Mouse (Mus musculus): ENCODE measurements around the gene Iqcn. TPM values are rescaled to one million over a fixed set of nuclear protein-coding genes. Genes with fewer than 3 reads are reported as not detected.
A peak's percentile ranks its signal among the peaks of the same experiment; 100 is the strongest.

Gene Iqcn
- polyA plus RNA-seq, 1 experiment from 2014 or later = 0.05 TPM

- peak within 1 kb of the TSS; percentile 88 for H3K4me2 ChIP-seq (ENCODE audit: low read length)
- 5% methylated on average over 14 of the region's 14 CpGs for WGBS
- H3K9me3 ChIP-seq (ENCODE audit: control insufficient read depth, low read length) = no peaks in the 10 kb centered on the region
- peaks cover 24% of the 10 kb centered on the region for H3K4me1 ChIP-seq (ENCODE audit: control insufficient read depth, insufficient read depth, low read length)
- 0 out of 2 replicates have a peak, but pooled peaks cover 5% of the 10 kb centered on the region for H3K36me3 ChIP-seq (ENCODE audit: control insufficient read depth, insufficient read depth, low read length)
- H3K27ac ChIP-seq (replicated peaks; ENCODE audit: low read depth, low read length) = peak within 1 kb of the TSS; percentile 71
- ATAC-seq (ENCODE audit: low FRiP score, low TSS enrichment) (peak; percentile 35), DNase-seq (peak; percentile 57)
- peak within 1 kb of the TSS; percentile 72 for H3K4me3 ChIP-seq (replicated peaks; ENCODE audit: low read depth, low read length)
- H3K27me3 ChIP-seq (ENCODE audit: control insufficient read depth, insufficient read depth, low read length) = no peaks in the 10 kb centered on the region
- peak within 1 kb of the TSS; percentile 79 for H3K9ac ChIP-seq (replicated peaks; ENCODE audit: low read length)
Observed at GRCm38 (mm10) chr8:70660273-70660725, 43.0 kb upstream of the Iqcn start, which contains the start of gene Pgpep1. Gene Pgpep1 (minus strand): TSS chr8:70660388.

DNA sequence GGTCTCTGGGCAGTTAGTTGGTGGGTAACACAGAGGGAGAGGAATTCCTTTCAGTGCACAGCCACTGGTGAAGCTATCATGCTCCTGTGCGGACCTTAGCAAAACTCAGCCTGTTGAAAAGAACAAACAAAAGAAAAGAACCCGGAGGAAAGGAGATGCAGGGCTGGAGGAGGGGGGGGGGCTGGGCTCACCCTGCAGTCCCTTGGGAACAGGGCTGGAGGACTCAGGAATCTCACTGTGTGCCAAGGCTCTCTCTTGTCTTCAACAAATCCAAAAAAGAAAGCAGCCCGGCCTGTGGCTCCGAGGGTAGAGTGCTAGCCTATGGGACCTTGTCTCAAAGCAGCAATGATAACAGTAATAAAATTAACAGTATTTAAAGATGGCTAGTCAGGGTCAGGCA is 39.6 kb upstream of the Iqcn start:
- ATAC-seq (ENCODE audit: low FRiP score, low TSS enrichment) = no peak
- 38% methylated on average over 4 of the region's 4 CpGs for WGBS

DNA sequence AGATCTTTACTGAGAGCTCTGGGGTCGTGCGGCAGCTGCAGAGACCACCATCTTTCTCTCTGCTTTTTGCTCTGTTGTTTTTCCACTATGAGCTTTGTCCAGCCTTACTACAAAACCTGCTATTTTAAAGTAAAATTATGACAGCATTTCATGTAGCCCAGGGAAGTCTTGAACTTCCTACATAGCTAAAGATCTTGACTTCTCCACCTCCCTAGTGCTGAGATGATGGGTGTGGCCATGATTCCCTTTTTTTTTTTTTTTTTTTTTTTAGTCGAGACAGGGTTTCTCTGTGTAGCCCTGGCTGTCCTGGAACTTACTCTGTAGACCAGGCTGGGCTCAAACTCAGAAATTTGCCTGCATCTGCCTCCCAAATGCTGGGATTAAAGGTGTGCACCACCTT is 38.6 kb upstream of the Iqcn start:
- 0 out of 2 replicates have a peak, but pooled peaks cover 5% of the 10 kb centered on the region for H3K4me1 ChIP-seq (ENCODE audit: control insufficient read depth, insufficient read depth, low read length)
- no peak overlapping the region for H3K4me3 ChIP-seq (replicated peaks; ENCODE audit: low read depth, low read length)
- DNase-seq (no peak), ATAC-seq (ENCODE audit: low FRiP score, low TSS enrichment) (no peak)
- no peaks in the 10 kb centered on the region for H3K9me3 ChIP-seq (ENCODE audit: control insufficient read depth, low read length)
- H3K27me3 ChIP-seq (ENCODE audit: control insufficient read depth, insufficient read depth, low read length) = no peaks in the 10 kb centered on the region
- 80% methylated on average over 3 of the region's 3 CpGs for WGBS
- H3K36me3 ChIP-seq (ENCODE audit: control insufficient read depth, insufficient read depth, low read length) = no peaks in the 10 kb centered on the region
- no peak overlapping the region for H3K27ac ChIP-seq (replicated peaks; ENCODE audit: low read depth, low read length)
- H3K9ac ChIP-seq (replicated peaks; ENCODE audit: low read length) = no peak overlapping the region
- H3K4me2 ChIP-seq (ENCODE audit: low read length) = no peak overlapping the region

More for the DNA sequence above, 39.6 kb upstream of the Iqcn start:
- Histone ChIP-seq H3K36me3 (ENCODE audit: control insufficient read depth, insufficient read depth, low read length) (no peaks in the 10 kb centered on the region), H3K4me1 (ENCODE audit: control insufficient read depth, insufficient read depth, low read length) (peaks cover 10% of the 10 kb centered on the region), H3K4me3 (replicated peaks; ENCODE audit: low read depth, low read length) (no peak overlapping the region), H3K4me2 (ENCODE audit: low read length) (no peak overlapping the region), H3K9me3 (ENCODE audit: control insufficient read depth, low read length) (no peaks in the 10 kb centered on the region), H3K9ac (replicated peaks; ENCODE audit: low read length) (no peak overlapping the region), H3K27ac (replicated peaks; ENCODE audit: low read depth, low read length) (peak overlapping the region; percentile 6; the same call in 1 of the 2 replicates), H3K27me3 (ENCODE audit: control insufficient read depth, insufficient read depth, low read length) (no peaks in the 10 kb centered on the region)
- DNase-seq = peak; percentile 52

GRCm38 (mm10) chr8:70665599-70665998 is 37.7 kb upstream of the Iqcn start:
- Histone ChIP-seq H3K9me3 (ENCODE audit: control insufficient read depth, low read length) (no peaks in the 10 kb centered on the region), H3K9ac (replicated peaks; ENCODE audit: low read length) (no peak overlapping the region), H3K27me3 (ENCODE audit: control insufficient read depth, insufficient read depth, low read length) (no peaks in the 10 kb centered on the region), H3K36me3 (ENCODE audit: control insufficient read depth, insufficient read depth, low read length) (no peaks in the 10 kb centered on the region), H3K4me1 (ENCODE audit: control insufficient read depth, insufficient read depth, low read length) (0 out of 2 replicates have a peak, but pooled peaks cover under 1% of the 10 kb centered on the region), H3K27ac (replicated peaks; ENCODE audit: low read depth, low read length) (no peak overlapping the region), H3K4me2 (ENCODE audit: low read length) (no peak overlapping the region), H3K4me3 (replicated peaks; ENCODE audit: low read depth, low read length) (no peak overlapping the region)
- 79% methylated on average over 2 of the region's 2 CpGs for WGBS
- DNase-seq = no peak
- no peak for ATAC-seq (ENCODE audit: low FRiP score, low TSS enrichment)

DNA sequence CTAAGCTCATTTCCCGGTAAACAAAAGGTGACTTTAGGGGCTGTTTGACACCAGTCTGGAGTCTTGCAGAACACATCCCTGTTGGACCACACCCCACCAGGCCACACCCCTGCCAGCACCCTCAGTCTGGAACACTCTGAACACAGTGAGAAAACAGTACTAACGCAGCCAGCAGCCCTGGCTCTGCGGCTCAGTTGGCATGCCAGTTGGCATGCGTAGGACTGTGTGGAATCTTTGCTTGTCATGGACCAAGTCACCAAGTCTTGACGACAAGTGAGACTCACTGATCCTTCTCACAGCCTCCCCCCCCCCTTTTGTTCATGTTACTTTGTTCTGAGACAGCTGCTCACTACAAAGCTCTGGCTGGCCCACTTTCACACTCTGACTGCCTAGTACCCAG is 36.2 kb upstream of the Iqcn start:
- no peaks in the 10 kb centered on the region for H3K9me3 ChIP-seq (ENCODE audit: control insufficient read depth, low read length)
- H3K9ac ChIP-seq (replicated peaks; ENCODE audit: low read length) = no peak overlapping the region
- no peaks in the 10 kb centered on the region for H3K4me1 ChIP-seq (ENCODE audit: control insufficient read depth, insufficient read depth, low read length)
- no peaks in the 10 kb centered on the region for H3K27me3 ChIP-seq (ENCODE audit: control insufficient read depth, insufficient read depth, low read length)
- 65% methylated on average over 5 of the region's 5 CpGs for WGBS
- no peak for ATAC-seq (ENCODE audit: low FRiP score, low TSS enrichment)
- DNase-seq = no peak
- no peak overlapping the region for H3K27ac ChIP-seq (replicated peaks; ENCODE audit: low read depth, low read length)
- H3K36me3 ChIP-seq (ENCODE audit: control insufficient read depth, insufficient read depth, low read length) = no peaks in the 10 kb centered on the region
- H3K4me3 ChIP-seq (replicated peaks; ENCODE audit: low read depth, low read length) = no peak overlapping the region
- no peak overlapping the region for H3K4me2 ChIP-seq (ENCODE audit: low read length)

DNA sequence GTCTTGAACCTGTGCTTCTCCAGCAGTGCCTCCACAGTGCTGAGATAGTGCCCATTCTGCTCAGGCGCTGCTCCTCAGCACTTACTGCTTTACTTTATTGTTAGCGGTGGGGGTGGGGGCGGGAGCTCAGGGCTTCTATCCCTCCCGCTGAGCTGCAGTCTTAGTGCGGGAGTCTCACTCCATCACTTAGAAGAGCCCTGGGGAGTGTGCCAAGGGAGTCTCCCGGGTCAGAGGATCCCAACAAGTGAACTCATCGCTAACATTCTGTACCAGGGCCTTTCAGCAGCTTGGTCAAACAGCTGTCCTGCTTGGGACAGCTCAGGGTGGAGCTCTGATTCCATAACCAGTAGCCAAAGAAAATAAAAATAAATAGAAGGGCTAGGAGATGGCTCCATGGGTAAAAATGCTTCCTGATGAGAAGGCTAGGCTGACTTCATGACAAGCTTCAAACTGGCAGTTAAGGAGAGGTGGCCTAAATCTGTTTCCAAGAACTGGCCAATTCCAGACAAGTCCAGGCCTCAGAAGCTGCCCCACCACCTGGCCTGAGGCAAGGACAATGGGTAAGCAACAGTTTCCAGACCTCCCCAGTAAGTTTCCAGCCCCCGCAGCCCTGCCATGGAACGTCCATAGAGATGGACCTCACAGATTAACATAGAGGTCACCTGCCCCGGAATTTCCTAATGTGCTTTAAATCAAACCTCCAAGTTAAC is 31.5 kb upstream of the Iqcn start:
- DNase-seq (no peak), ATAC-seq (ENCODE audit: low FRiP score, low TSS enrichment) (no peak)
- Histone ChIP-seq H3K27ac (replicated peaks; ENCODE audit: low read depth, low read length) (peak overlapping the region; percentile 90; the same call in 1 of the 2 replicates), H3K9ac (replicated peaks; ENCODE audit: low read length) (no peak overlapping the region), H3K9me3 (ENCODE audit: control insufficient read depth, low read length) (no peaks in the 10 kb centered on the region), H3K27me3 (ENCODE audit: control insufficient read depth, insufficient read depth, low read length) (no peaks in the 10 kb centered on the region), H3K4me1 (ENCODE audit: control insufficient read depth, insufficient read depth, low read length) (peaks cover 12% of the 10 kb centered on the region), H3K4me2 (ENCODE audit: low read length) (no peak overlapping the region), H3K4me3 (replicated peaks; ENCODE audit: low read depth, low read length) (no peak overlapping the region), H3K36me3 (ENCODE audit: control insufficient read depth, insufficient read depth, low read length) (no peaks in the 10 kb centered on the region)
- WGBS = 64% methylated on average over 10 of the region's 10 CpGs

GRCm38 (mm10) chr8:70672325-70673078 is 30.8 kb upstream of the Iqcn start:
- 38% methylated on average over 19 of the region's 19 CpGs for WGBS
- DNase-seq (no peak), ATAC-seq (ENCODE audit: low FRiP score, low TSS enrichment) (no peak)
- Histone ChIP-seq H3K4me1 (ENCODE audit: control insufficient read depth, insufficient read depth, low read length) (peaks cover 12% of the 10 kb centered on the region), H3K4me2 (ENCODE audit: low read length) (peak overlapping the region; percentile 90), H3K27ac (replicated peaks; ENCODE audit: low read depth, low read length) (peak overlapping the region; percentile 90), H3K27me3 (ENCODE audit: control insufficient read depth, insufficient read depth, low read length) (no peaks in the 10 kb centered on the region), H3K4me3 (replicated peaks; ENCODE audit: low read depth, low read length) (peak overlapping the region; percentile 32), H3K9me3 (ENCODE audit: control insufficient read depth, low read length) (no peaks in the 10 kb centered on the region), H3K36me3 (ENCODE audit: control insufficient read depth, insufficient read depth, low read length) (peaks cover 2% of the 10 kb centered on the region), H3K9ac (replicated peaks; ENCODE audit: low read length) (peak overlapping the region; percentile 52; the same call in 1 of the 2 replicates)

GRCm38 (mm10) chr8:70673079-70673856 is 30.0 kb upstream of the Iqcn start, which contains the start of gene Lsm4:
Gene Lsm4 (plus strand): TSS chr8:70673248.
- H3K4me3 ChIP-seq (replicated peaks; ENCODE audit: low read depth, low read length) = peak within 1 kb of the TSS; percentile 63
- H3K9me3 ChIP-seq (ENCODE audit: control insufficient read depth, low read length) = no peaks in the 10 kb centered on the region
- H3K27me3 ChIP-seq (ENCODE audit: control insufficient read depth, insufficient read depth, low read length) = no peaks in the 10 kb centered on the region
- peak within 1 kb of the TSS; percentile 68 for H3K9ac ChIP-seq (replicated peaks; ENCODE audit: low read length)
- peak within 1 kb of the TSS; percentile 97 for H3K27ac ChIP-seq (replicated peaks; ENCODE audit: low read depth, low read length)
- peak within 1 kb of the TSS; percentile 90 for H3K4me2 ChIP-seq (ENCODE audit: low read length)
- peaks cover 12% of the 10 kb centered on the region for H3K4me1 ChIP-seq (ENCODE audit: control insufficient read depth, insufficient read depth, low read length)
- under 1% methylated on average over 60 of the region's 60 CpGs for WGBS
- DNase-seq (peak; percentile 99), ATAC-seq (ENCODE audit: low FRiP score, low TSS enrichment) (peak; percentile 97)
- H3K36me3 ChIP-seq (ENCODE audit: control insufficient read depth, insufficient read depth, low read length) = peaks cover 10% of the 10 kb centered on the region

Measured in midbrain, embryonic 14.5 days (tissue).